Mouse (Mus musculus): ENCODE data around the gene Hba-a1. TPM values are rescaled to one million over a fixed set of nuclear protein-coding genes. Genes with fewer than 3 reads are reported as not detected.

Gene Hba-a1
- polyA plus RNA-seq, 1 experiment = 435 TPM

GRCm38 (mm10) chr11:32309928-32310327 lies 26.6 kb downstream of the Hba-a1 start:
- Histone ChIP-seq H3K4me3 (replicated peaks; ENCODE audit: insufficient read depth, low read depth, low read length) (no peak overlapping the region), H3K27me3 (ENCODE audit: control insufficient read depth, insufficient read depth, low read length) (no peaks in the 10 kb centered on the region), H3K27ac (ENCODE audit: insufficient read depth, low read length) (no peak overlapping the region), H3K4me1 (ENCODE audit: control insufficient read depth, insufficient read depth, low read length) (peaks cover 4% of the 10 kb centered on the region; the same call in 1 of the 2 replicates)
- WGBS = 22% methylated on average over 3 of the region's 3 CpGs
- TF ChIP-seq CTCF (IDR thresholded peaks at IDR 0.05; ENCODE audit: borderline replicate concordance, insufficient read depth, low read depth, low read length) (no peak), POLR2A (IDR thresholded peaks at IDR 0.05; ENCODE audit: borderline replicate concordance, insufficient read depth, low read length) (no peak)
- peak in 1 of 2 experiments; percentile 21 for DNase-seq

- Histone ChIP-seq H3K27ac (ENCODE audit: insufficient read depth, low read length) (no peak overlapping the region), H3K27me3 (ENCODE audit: control insufficient read depth, insufficient read depth, low read length) (no peaks in the 10 kb centered on the region), H3K4me1 (ENCODE audit: control insufficient read depth, insufficient read depth, low read length) (no peaks in the 10 kb centered on the region), H3K4me3 (replicated peaks; ENCODE audit: insufficient read depth, low read depth, low read length) (no peak overlapping the region)
- DNase-seq = no peak
- WGBS = 96% methylated on average over 3 of the region's 3 CpGs
- TF ChIP-seq POLR2A (IDR thresholded peaks at IDR 0.05; ENCODE audit: borderline replicate concordance, insufficient read depth, low read length) = no peak
- no peak for TF ChIP-seq CTCF (IDR thresholded peaks at IDR 0.05; ENCODE audit: borderline replicate concordance, insufficient read depth, low read depth, low read length)
Measured at GRCm38 (mm10) chr11:32316009-32316408, 32.7 kb downstream of the Hba-a1 start.

GRCm38 (mm10) chr11:32320507-32321195 lies 37.3 kb downstream of the Hba-a1 start:
- Histone ChIP-seq H3K27ac (ENCODE audit: insufficient read depth, low read length) (no peak overlapping the region), H3K4me1 (ENCODE audit: control insufficient read depth, insufficient read depth, low read length) (no peaks in the 10 kb centered on the region), H3K27me3 (ENCODE audit: control insufficient read depth, insufficient read depth, low read length) (no peaks in the 10 kb centered on the region), H3K4me3 (replicated peaks; ENCODE audit: insufficient read depth, low read depth, low read length) (no peak overlapping the region)
- DNase-seq = no peak
- 69% methylated on average over 11 of the region's 11 CpGs for WGBS
- TF ChIP-seq CTCF (IDR thresholded peaks at IDR 0.05; ENCODE audit: borderline replicate concordance, insufficient read depth, low read depth, low read length) (no peak), POLR2A (IDR thresholded peaks at IDR 0.05; ENCODE audit: borderline replicate concordance, insufficient read depth, low read length) (no peak)

- no peak for TF ChIP-seq POLR2A (IDR thresholded peaks at IDR 0.05; ENCODE audit: borderline replicate concordance, insufficient read depth, low read length)
- peak; percentile 48; the same call in 1 of the 2 replicates for TF ChIP-seq CTCF (IDR thresholded peaks at IDR 0.05; ENCODE audit: borderline replicate concordance, insufficient read depth, low read depth, low read length)
- DNase-seq = peak in 1 of 2 experiments; percentile 36
- WGBS = 43% methylated on average over 8 of the region's 8 CpGs
- Histone ChIP-seq H3K27ac (ENCODE audit: insufficient read depth, low read length) (no peak overlapping the region), H3K4me1 (ENCODE audit: control insufficient read depth, insufficient read depth, low read length) (no peaks in the 10 kb centered on the region), H3K27me3 (ENCODE audit: control insufficient read depth, insufficient read depth, low read length) (no peaks in the 10 kb centered on the region), H3K4me3 (replicated peaks; ENCODE audit: insufficient read depth, low read depth, low read length) (no peak overlapping the region)
Measured at GRCm38 (mm10) chr11:32321196-32321565, 37.9 kb downstream of the Hba-a1 start.

- DNase-seq = peak; percentile 76 to 82
- Histone ChIP-seq H3K27ac (ENCODE audit: insufficient read depth, low read length) (no peak overlapping the region), H3K4me1 (ENCODE audit: control insufficient read depth, insufficient read depth, low read length) (no peaks in the 10 kb centered on the region), H3K27me3 (ENCODE audit: control insufficient read depth, insufficient read depth, low read length) (no peaks in the 10 kb centered on the region), H3K4me3 (replicated peaks; ENCODE audit: insufficient read depth, low read depth, low read length) (no peak overlapping the region)
- WGBS = 8% methylated on average over 15 of the region's 15 CpGs
- peak; percentile 91 for TF ChIP-seq CTCF (IDR thresholded peaks at IDR 0.05; ENCODE audit: borderline replicate concordance, insufficient read depth, low read depth, low read length)
- no peak for TF ChIP-seq POLR2A (IDR thresholded peaks at IDR 0.05; ENCODE audit: borderline replicate concordance, insufficient read depth, low read length)
Measured at GRCm38 (mm10) chr11:32324609-32325008, 41.3 kb downstream of the Hba-a1 start.

- no peaks in the 10 kb centered on the region for H3K4me1 ChIP-seq (ENCODE audit: control insufficient read depth, insufficient read depth, low read length)
- TF ChIP-seq CTCF (IDR thresholded peaks at IDR 0.05; ENCODE audit: borderline replicate concordance, insufficient read depth, low read depth, low read length) (no peak), POLR2A (IDR thresholded peaks at IDR 0.05; ENCODE audit: borderline replicate concordance, insufficient read depth, low read length) (no peak)
- DNase-seq = no peak
- H3K27me3 ChIP-seq (ENCODE audit: control insufficient read depth, insufficient read depth, low read length) = no peaks in the 10 kb centered on the region
- no peak overlapping the region for H3K4me3 ChIP-seq (replicated peaks; ENCODE audit: insufficient read depth, low read depth, low read length)
- H3K27ac ChIP-seq (ENCODE audit: insufficient read depth, low read length) = no peak overlapping the region
- 49% methylated on average over 6 of the region's 6 CpGs for WGBS
Measured at GRCm38 (mm10) chr11:32331075-32331474, 47.8 kb downstream of the Hba-a1 start.

GRCm38 (mm10) chr11:32331861-32332260 lies 48.5 kb downstream of the Hba-a1 start:
- TF ChIP-seq POLR2A (IDR thresholded peaks at IDR 0.05; ENCODE audit: borderline replicate concordance, insufficient read depth, low read length) = no peak
- no peak for TF ChIP-seq CTCF (IDR thresholded peaks at IDR 0.05; ENCODE audit: borderline replicate concordance, insufficient read depth, low read depth, low read length)
- WGBS = 19% methylated on average over 5 of the region's 5 CpGs
- Histone ChIP-seq H3K27ac (ENCODE audit: insufficient read depth, low read length) (no peak overlapping the region), H3K4me1 (ENCODE audit: control insufficient read depth, insufficient read depth, low read length) (no peaks in the 10 kb centered on the region), H3K27me3 (ENCODE audit: control insufficient read depth, insufficient read depth, low read length) (no peaks in the 10 kb centered on the region), H3K4me3 (replicated peaks; ENCODE audit: insufficient read depth, low read depth, low read length) (no peak overlapping the region)
- no peak for DNase-seq

- DNase-seq = peak in 1 of 2 experiments; percentile 27
- WGBS = 46% methylated on average over 2 of the region's 2 CpGs
- no peaks in the 10 kb centered on the region for H3K4me1 ChIP-seq (ENCODE audit: control insufficient read depth, insufficient read depth, low read length)
- TF ChIP-seq POLR2A (IDR thresholded peaks at IDR 0.05; ENCODE audit: borderline replicate concordance, insufficient read depth, low read length) (no peak), CTCF (IDR thresholded peaks at IDR 0.05; ENCODE audit: borderline replicate concordance, insufficient read depth, low read depth, low read length) (no peak)
- H3K27me3 ChIP-seq (ENCODE audit: control insufficient read depth, insufficient read depth, low read length) = no peaks in the 10 kb centered on the region
- H3K27ac ChIP-seq (ENCODE audit: insufficient read depth, low read length) = no peak overlapping the region
- H3K4me3 ChIP-seq (replicated peaks; ENCODE audit: insufficient read depth, low read depth, low read length) = no peak overlapping the region
Measured at GRCm38 (mm10) chr11:32333235-32333634, 49.9 kb downstream of the Hba-a1 start.

Other genes starting within 250 kb of the Hba-a1 start
- not detected in 2 replicates for gene Il9r, start 83.2 kb upstream of the Hba-a1 start, polyA plus RNA-seq (2012; rRNA removed)
- gene Snrnp25, start 78.1 kb upstream of the Hba-a1 start, polyA plus RNA-seq (2012; rRNA removed) = 48.2 and 51.5 TPM in 2 replicates
- gene Rhbdf1, start 61.2 kb upstream of the Hba-a1 start, polyA plus RNA-seq (2012; rRNA removed) = 31.3 and 32.1 TPM in 2 replicates
- 14.8 and 15.2 TPM in 2 replicates for gene Mpg, start 57.0 kb upstream of the Hba-a1 start, polyA plus RNA-seq (2012; rRNA removed)
- 81.0 and 86.9 TPM in 2 replicates for gene Nprl3, start 15.8 kb upstream of the Hba-a1 start, polyA plus RNA-seq (2012; rRNA removed)
- 0.19 and 0.38 TPM in 2 replicates for gene Hba-x, start 7.1 kb upstream of the Hba-a1 start, polyA plus RNA-seq (2012; rRNA removed)
- 1.0 and 1.8 TPM in 2 replicates for gene Hbq1b, start 3.5 kb downstream of the Hba-a1 start, polyA plus RNA-seq (2012; rRNA removed)
- 435 and 992 TPM in 2 replicates for gene Hba-a2, start 13.0 kb downstream of the Hba-a1 start, polyA plus RNA-seq (2012; rRNA removed)
- gene Hbq1a, start 16.6 kb downstream of the Hba-a1 start, polyA plus RNA-seq (2012; rRNA removed) = 1.1 TPM in 2 replicates
- 9.1 TPM in 2 replicates for gene Sh3pxd2b, start 64.3 kb downstream of the Hba-a1 start, polyA plus RNA-seq (2012; rRNA removed)
- gene Ubtd2, start 171.9 kb downstream of the Hba-a1 start, polyA plus RNA-seq (2012; rRNA removed) = 26.4 and 31.8 TPM in 2 replicates
- 0.97 and 1.4 TPM in 2 replicates for gene Efcab9, start 248.6 kb downstream of the Hba-a1 start, polyA plus RNA-seq (2012; rRNA removed)
- 19.6 and 21.6 TPM in 2 replicates for gene Stk10, start 249.8 kb downstream of the Hba-a1 start, polyA plus RNA-seq (2012; rRNA removed)

All from cerebellum, adult 2 months (tissue).